Mouse (Mus musculus) adrenal gland, postnatal 14 days (tissue): ENCODE measurements around the gene Ranbp1. TPM values are rescaled to one million over a fixed set of nuclear protein-coding genes. Genes with fewer than 3 reads are reported as not detected.
"Not testable (repeated sequence)": the region's sequence is repeated elsewhere in the genome, so short reads cannot be mapped to it uniquely, and the experiment has no call there.

Experiments
- DNase-seq: peaks from one replicate; pipeline ENCODE4 v3.0.0; 2021; ENCODE audit warnings: mixed read lengths
- long read RNA-seq, 2 experiments: library from polyadenylated mRNA; stranded (forward); transcript quantifications; one replicate each; pipeline ENCODE4 v2.0.0; 2021
- total RNA-seq: library from RNA; stranded (reverse); gene quantifications from 2 replicates; pipeline ENCODE4 v1.2.3, GENCODE M21; 2021

Gene Ranbp1
- 139 and 155 TPM in 2 replicates for total RNA-seq
- long read RNA-seq, experiment 1, transcript Ranbp1-202 (6 exons, 1,085 nt) = major isoform, 300 of 310 reads
- long read RNA-seq, experiment 1, partial matches to known transcripts = 3 of 310 reads
- long read RNA-seq, experiment 1, other reads (novel, unspliced or antisense) = 7 of 310 reads
- long read RNA-seq, experiment 2, transcript Ranbp1-202 (6 exons, 1,085 nt) = major isoform, 217 of 230 reads
- long read RNA-seq, experiment 2, partial matches to known transcripts = 5 of 230 reads
- long read RNA-seq, experiment 2, other reads (novel, unspliced or antisense) = 8 of 230 reads

DNA sequence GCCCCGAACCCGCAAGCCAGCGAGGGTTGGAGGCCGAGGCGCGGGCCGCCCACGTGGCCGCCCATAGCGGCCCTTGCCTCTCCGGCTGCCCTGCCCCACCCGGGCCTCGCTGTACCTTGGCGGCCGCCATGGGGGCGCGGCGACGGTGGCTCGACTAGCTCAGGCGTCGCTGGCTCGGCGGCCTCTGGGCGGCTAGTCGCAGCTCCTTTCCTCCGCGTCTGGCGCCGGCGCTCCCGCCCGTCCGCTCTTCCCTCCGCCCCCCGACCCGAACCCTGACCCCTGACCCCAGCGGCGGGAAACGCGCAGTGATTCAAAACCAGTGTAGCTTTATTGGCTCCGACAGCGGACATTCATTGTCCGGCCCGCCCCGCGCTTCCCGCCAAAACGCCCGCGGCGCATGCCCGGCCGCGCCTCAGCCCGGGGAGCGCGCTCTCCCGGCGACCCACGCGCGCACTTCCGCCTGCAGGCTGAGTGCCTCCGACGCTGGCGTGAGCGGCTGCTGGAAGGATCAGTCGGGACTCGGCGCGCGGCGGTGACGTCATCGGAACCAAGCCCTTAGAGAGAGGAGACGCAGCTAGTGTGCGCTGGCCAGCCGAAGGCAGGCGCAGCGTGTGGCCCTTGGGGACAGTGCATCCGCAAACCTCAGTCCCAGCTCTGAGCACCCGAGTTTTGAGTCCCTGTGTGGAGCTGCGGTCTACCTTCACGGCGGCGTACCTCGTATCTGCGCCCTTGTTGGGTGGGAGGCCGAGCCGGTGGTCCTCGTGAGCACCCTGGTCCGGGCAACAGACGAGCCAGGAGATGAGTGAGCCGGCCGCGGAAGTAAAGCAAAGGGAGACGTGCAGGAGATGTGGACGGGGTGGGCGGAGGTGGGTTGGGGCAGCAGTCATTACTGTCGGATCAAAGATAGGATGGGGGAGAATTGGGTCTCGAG, at the start of gene Ranbp1, which contains the start of gene Trmt2a:
TSS of gene Ranbp1 (minus strand) at position 300 of the 931 bp plus-strand sequence.
TSS of gene Trmt2a (plus strand) at position 247 of the 931 bp plus-strand sequence.
- DNase-seq = peak; percentile 100

DNA sequence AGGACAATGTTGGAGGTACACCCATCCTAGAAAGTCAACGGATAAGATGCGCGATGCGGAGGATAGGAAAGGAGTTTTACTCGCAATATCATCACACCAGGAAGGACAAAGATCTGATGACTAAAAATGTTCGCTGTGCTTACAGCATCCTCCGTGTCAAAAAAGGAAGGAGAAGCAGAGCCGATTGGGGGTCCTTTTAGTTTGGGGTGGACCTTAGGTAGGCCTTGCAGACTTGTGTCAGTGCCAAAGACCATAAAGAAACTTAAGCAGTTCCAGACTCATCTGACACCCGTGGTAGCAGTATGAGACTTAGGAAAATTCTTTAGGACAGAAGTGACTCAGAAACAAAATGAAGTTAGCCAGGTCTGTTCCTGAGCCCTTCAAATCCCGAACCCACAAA, 41.1 kb upstream of the Ranbp1 start:
- not testable (repeated sequence) for DNase-seq

GRCm38 (mm10) chr16:18289067-18289588, 40.6 kb upstream of the Ranbp1 start, which contains the start of gene Dgcr8:
Gene Dgcr8, minus strand, starts transcription at chr16:18289246.
- peak; percentile 99 for DNase-seq

DNA sequence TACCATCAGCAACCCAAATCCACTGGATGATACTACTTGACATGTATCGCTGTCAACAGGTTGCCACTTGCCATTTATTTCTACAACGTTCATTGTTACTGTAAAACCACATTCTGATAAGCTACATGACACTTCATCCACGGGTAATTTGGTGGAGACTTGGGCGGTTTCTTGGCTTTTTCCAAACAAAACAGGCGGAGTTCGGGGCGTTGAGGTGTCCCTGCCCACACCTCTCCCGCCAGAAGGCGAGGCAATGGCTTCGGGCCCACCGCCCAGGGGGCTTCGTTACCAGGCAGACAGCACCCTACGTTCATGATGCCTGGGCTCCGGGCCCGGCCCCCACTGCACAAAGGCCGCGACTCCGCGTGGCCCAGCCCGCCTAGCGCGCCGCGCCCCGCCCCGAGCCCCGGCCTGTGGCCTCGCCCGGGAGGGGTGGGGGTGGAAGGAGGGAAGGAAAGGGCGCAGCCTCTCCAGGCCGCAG, 40.1 kb upstream of the Ranbp1 start:
- peak; percentile 91 for DNase-seq

GRCm38 (mm10) chr16:18288166-18288565, 39.6 kb upstream of the Ranbp1 start:
- DNase-seq = peak; percentile 44

- no peak for DNase-seq
Measured at GRCm38 (mm10) chr16:18275166-18275565, 26.6 kb upstream of the Ranbp1 start.

DNA sequence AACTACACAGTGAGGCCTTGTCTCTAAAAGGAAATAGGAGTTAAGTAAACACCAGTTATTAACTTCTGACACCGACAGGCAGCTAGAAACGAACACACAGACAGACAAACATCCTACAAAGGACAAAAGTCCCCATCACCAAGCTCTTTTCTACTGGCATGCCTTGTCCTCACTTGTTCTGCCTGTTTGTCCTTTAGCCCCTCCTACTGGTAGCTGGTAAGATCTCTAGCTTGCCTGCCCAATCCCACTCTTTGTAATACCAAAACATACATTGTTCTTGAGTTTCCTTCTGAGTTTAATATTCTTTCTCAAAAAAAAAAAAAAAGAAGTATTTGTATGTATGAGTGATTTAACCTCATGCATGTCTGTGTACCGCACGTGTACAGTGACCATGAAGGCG, 19.6 kb upstream of the Ranbp1 start:
- no peak for DNase-seq

DNA sequence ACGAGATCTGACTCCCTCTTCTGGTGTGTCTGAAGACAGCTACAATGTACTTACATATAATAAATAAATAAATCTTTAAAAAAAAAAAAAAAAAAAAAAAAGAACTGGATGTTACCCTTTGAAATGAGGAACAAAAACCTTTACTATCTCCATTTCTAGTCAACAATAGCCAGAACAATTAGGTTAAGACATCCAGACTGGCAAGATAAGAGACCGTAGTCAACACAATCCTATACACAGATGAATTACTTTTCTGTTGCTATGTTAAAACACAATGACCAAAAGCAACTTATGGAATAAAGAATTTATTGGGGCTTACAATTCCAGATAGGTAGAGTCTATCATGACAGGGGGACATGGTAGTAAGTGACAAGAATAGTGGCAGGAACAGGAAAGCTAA, 16.5 kb upstream of the Ranbp1 start:
- no peak for DNase-seq

GRCm38 (mm10) chr16:18258221-18258620, 9.7 kb upstream of the Ranbp1 start, which contains the start of gene Gm49776:
Gene Gm49776, minus strand, starts transcription at chr16:18258321.
- no peak for DNase-seq

GRCm38 (mm10) chr16:18253866-18254265, 5.3 kb upstream of the Ranbp1 start:
- no peak for DNase-seq

DNA sequence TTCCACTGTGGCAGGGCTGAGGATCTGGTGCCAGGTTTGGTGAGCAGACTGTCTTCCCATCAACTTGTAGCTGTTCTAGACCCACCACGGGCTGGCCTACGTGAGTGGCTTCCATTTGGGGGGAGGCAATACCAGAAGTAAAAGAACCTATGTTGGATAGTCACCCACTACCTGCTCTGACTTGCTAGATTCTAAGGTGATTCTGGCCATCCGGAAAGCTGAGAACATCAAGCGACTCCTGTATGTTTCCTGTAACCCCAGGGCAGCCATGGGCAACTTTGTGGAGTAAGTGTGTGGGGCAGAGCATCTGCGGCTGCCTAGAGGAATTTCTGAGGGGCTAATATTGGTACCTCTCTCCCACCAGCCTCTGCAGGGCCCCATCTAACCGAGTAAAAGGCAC, 4.2 kb upstream of the Ranbp1 start:
- no peak for DNase-seq

DNA sequence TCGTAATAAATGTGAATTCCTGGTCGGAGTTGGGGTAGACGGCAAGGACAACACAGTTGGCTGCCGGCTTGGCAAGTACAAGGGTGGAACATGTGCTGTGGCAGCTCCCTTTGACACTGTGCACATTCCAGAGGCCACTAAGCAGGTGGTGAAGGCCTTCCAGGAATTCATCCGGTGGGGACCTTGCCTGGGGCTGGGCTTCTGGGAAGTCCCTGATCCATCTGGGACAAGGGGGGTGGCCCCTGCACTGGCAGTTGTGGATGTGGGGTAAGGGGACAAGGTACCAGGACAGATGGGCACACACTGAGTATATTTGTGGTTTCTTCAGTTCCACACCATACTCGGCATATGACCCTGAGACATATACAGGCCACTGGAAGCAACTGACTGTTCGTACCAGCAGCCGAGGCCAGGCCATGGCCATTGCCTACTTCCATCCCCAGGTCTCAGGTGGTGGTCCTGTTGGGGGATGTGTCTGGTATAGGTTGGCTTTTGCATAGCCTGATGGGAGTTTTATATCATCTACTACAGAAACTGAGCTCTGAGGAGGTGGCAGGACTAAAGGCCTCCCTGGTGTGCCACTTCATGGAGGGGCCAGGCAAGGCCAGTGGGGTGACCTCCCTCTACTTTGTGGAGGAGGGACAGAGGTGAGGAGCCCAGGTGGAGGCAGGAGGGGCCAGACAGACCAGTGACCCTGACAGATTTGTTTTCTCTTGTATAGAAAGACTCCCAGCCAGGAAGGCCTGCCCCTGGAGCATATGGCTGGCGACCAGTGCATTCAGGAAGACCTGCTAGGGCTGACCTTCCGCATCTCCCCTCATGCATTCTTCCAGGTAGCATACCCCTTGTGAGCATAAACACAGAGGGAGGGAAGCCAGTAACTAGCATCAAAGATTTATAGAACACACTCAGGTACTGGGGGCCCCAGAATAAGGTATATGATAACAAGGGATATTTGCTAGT, 2.6 kb upstream of the Ranbp1 start:
- DNase-seq = no peak

GRCm38 (mm10) chr16:18250231-18250630, 1.7 kb upstream of the Ranbp1 start:
- DNase-seq = no peak

DNA sequence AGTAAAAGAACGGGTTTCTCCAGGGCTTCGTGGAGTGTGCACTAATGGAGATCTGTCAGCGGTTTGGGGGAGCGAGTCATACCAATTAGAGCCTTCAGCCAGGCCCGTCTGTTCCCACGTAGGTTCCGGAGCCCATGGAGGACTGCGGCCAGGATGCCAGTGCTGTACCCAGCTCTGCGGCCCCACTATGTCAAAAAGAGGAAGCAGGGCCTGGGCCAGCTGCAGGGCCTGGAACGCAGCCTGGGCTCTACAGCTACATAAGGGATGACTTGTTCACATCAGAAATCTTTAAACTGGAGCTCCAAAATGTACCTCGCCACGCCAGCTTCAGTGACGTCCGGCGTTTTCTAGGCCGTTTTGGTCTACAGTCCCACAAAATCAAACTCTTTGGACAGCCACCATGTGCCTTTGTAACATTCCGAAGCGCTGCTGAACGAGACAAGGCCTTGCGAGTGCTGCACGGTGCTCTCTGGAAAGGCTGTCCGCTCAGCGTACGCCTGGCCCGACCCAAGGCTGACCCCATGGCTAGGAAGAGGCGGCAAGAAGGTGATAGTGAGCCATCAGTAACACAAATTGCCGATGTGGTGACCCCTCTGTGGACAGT, 934 bp upstream of the Ranbp1 start:
- peak; percentile 61 for DNase-seq

GRCm38 (mm10) chr16:18247521-18248399, 772 bp downstream of the Ranbp1 start:
- DNase-seq = peak; percentile 55

DNA sequence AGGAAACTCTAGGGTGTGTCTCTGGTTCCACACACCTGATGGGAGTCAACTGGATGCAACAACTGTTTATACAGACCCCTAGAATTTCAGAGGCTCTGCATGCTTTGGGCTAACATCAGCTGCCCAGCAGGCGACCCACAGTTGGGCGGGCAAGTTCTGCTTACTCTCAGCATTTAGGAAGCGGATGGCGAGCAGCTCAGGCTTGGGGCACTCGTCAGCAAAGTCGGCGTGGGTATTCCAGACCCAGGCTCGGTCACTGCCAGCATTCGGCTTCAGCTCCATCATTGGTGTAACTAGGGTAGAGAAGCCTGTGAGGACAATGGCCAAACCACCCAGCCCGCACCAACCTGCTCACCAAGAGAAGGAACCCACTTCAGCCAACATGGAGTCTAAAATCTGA, 7.0 kb downstream of the Ranbp1 start:
- DNase-seq = no peak

DNA sequence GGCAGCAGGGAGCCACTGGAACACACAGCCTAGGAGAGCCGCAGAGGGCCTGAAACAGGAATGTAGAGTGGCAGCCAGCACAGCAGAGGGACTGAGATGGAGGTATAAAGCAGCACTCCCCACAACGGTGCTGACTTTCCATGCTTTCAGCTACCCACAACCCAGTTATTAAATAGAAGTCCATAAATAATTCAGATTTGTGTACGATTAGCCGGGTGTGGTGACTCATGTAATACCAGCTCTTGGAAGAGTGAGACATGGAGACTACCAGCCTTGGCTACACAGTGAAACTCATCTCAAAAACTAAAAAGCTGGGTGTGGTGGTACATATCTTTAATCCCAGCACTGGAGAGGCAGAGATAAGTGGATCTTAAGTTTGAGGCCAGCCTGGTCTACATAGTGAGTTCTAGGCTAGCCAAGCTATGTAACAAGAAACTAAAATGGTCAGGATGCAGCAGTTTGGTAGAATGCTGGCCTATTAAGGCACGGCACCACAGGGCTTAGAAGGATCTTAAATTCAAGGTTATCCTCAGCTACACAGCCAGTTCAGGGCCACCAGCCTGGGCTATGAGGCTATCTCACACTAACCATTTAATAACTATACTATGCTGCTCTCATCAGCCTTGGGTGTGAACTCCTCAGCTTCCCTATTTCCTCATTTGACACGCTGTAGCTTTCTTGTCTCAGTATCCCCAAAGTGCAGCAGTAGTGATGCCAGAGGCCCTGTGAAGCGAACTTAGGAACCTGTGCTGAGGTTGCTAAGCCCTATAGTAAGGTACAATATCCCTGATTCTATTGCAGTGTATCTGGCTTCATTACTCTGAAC, 11.6 kb downstream of the Ranbp1 start:
- DNase-seq = no peak

DNA sequence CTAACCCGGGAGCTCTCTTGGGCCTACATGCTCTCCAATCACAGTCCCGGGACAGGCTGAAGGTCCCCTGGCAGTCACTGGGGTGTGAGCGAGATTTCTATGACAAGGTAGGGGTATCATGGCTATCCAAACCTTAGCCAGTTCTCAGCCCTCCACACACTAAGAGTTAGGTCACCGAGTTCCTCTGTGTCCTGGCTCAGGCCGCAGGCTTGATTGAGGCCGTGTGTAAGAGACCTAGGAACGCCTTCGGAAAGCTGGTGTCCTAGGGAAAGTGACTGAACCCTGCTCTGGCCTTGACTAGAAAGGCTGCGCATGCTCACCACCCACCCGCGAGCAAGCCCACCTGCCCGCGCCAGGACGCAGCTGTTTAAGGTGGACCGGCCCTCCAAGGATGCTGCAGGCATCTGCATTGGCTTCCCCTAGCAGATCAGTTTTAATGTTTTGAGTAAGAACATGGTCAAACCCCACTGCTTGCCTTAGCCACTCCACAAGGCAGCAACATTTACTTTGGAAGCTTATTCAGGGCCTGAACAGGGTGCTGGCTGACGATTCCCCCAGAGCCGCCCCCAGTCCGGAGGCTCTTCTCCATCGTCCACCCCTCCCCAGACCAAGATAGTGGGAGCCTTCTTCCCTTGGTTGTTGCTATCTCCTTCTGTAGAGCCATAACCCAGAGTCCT, 13.0 kb downstream of the Ranbp1 start:
- peak; percentile 78 for DNase-seq
